Mouse (Mus musculus): ENCODE data around the gene Rrp7a. TPM values are rescaled to one million over a fixed set of nuclear protein-coding genes. Genes with fewer than 3 reads are reported as not detected.

Rrp7a gene
- total RNA-seq, 2 experiments from 2014 or later = 21.2 to 50.8 TPM

- ATAC-seq (ENCODE audit: poor library complexity, severe bottlenecking) = no peak
Observed at GRCm38 (mm10) chr15:83071752-83072151, 50.8 kb downstream of the Rrp7a start.

GRCm38 (mm10) chr15:83070942-83071341 lies 51.7 kb downstream of the Rrp7a start:
- ATAC-seq (ENCODE audit: poor library complexity, severe bottlenecking) = no peak

- ATAC-seq (ENCODE audit: poor library complexity, severe bottlenecking) = no peak
Observed at GRCm38 (mm10) chr15:83068270-83068669, 54.3 kb downstream of the Rrp7a start.

GRCm38 (mm10) chr15:83065543-83065942 lies 57.1 kb downstream of the Rrp7a start:
- no peak for ATAC-seq (ENCODE audit: poor library complexity, severe bottlenecking)

Other genes with a start within 250 kb of the Rrp7a start
- gene Tcf20, start 134.9 kb downstream of the Rrp7a start, total RNA-seq (2015) = 40.7 and 46.5 TPM in 2 replicates
- gene Tcf20, start 134.9 kb downstream of the Rrp7a start, total RNA-seq (2017) = 75.9 and 85.2 TPM in 2 replicates
- 159 TPM in 2 replicates for gene Nfam1, start 89.5 kb downstream of the Rrp7a start, total RNA-seq (2015)
- gene Nfam1, start 89.5 kb downstream of the Rrp7a start, total RNA-seq (2017) = 189 and 212 TPM in 2 replicates
- gene Serhl, start 33.3 kb downstream of the Rrp7a start, total RNA-seq (2015) = 36.6 and 46.4 TPM in 2 replicates
- 27.0 and 34.6 TPM in 2 replicates for gene Serhl, start 33.3 kb downstream of the Rrp7a start, total RNA-seq (2017)
- 41.5 and 45.2 TPM in 2 replicates for gene Poldip3, start 26.6 kb upstream of the Rrp7a start, total RNA-seq (2015)
- gene Poldip3, start 26.6 kb upstream of the Rrp7a start, total RNA-seq (2017) = 96.6 and 118 TPM in 2 replicates
- gene Cyb5r3, start 49.8 kb upstream of the Rrp7a start, total RNA-seq (2015) = 42.8 and 44.7 TPM in 2 replicates
- 21.0 and 24.5 TPM in 2 replicates for gene Cyb5r3, start 49.8 kb upstream of the Rrp7a start, total RNA-seq (2017)
- not detected in 2 replicates for gene A4galt, start 129.0 kb upstream of the Rrp7a start, total RNA-seq (2015)
- not detected in 2 replicates for gene A4galt, start 129.0 kb upstream of the Rrp7a start, total RNA-seq (2017)
- 15.6 and 26.2 TPM in 2 replicates for gene Arfgap3, start 227.4 kb upstream of the Rrp7a start, total RNA-seq (2015)
- 20.9 and 21.6 TPM in 2 replicates for gene Arfgap3, start 227.4 kb upstream of the Rrp7a start, total RNA-seq (2017)